Mouse (Mus musculus): ENCODE results near the gene Stat3.

Gene Stat3

DNA sequence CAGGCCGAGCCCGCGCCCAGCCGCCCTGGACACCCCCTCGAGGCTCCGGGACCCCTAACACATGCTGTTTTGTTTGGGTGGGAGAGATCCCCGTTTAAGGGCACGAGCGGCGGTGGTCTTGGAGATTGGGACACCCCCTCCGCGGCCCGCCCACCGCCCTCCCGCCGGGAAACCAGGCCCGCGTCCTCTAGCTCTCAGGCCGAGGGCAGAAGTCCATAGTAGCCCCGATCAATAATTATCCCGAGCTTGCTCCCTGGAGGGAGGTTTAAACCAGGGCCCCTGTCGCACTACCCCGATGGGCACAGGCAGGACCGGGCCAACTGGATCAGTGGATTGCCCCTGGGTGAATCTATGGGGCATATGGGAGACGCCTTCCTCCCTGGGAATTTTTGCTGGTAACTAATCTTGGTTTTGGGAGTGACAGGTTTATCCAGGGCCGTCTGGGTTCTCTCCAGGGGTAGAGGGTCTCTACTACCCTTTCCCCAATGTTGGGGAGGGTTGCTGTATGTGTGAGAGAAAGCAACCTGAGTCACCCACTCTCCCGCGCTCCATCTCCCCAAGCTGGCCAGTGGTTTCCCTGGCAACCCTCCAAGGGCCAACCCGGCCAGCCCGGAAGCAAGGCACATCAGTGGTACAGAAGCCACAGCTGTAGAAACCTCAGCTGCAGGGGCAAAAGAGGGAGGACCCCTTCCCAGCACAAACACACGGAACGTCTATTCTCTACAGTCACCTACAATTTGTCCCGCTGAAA lies 88.4 kb downstream of the Stat3 start:
- DNase-seq: peak in 1 of 2 experiments; percentile 36

DNA sequence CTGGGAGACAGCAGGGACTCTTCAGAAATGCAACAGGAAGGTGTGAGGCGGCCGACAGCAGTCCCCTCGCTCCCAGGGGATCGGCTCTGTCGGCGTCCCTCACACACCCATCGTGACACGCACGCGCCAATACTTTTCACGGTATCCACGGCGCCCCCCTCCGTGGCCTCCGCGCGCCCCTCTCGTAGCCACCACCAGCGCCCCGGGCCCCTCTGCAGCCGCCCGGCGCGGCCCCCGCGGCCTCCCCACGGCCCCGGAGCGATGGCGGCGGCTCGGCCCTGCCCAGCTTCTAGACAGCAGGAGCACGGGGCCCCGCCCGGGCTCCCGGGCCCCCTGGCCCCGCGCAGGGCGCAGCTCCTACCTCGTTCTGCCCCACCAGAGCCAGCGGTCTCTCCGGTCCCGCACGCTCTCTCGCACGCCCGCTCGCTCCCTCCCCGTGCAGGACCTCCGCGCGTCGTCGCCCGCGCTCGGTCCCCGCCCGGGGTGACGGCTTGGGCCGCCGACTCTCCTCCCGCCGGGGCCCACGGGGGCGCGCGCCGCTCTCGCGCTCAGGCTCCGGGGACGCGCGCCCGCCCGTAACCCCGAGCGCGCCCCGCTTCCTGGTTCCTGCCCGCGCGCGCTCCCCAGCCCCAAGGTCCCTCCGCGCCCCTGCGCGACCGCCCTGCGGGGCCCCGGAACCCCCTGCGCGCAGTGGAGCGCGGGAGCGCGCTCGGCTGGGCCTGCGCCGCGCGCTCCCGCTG lies 89.1 kb downstream of the Stat3 start, which contains the start of gene Stat5b:
Gene Stat5b, minus strand, starts transcription at position 687 of the 740 bp plus-strand sequence.
- peak; percentile 76 to 88 for DNase-seq

DNA sequence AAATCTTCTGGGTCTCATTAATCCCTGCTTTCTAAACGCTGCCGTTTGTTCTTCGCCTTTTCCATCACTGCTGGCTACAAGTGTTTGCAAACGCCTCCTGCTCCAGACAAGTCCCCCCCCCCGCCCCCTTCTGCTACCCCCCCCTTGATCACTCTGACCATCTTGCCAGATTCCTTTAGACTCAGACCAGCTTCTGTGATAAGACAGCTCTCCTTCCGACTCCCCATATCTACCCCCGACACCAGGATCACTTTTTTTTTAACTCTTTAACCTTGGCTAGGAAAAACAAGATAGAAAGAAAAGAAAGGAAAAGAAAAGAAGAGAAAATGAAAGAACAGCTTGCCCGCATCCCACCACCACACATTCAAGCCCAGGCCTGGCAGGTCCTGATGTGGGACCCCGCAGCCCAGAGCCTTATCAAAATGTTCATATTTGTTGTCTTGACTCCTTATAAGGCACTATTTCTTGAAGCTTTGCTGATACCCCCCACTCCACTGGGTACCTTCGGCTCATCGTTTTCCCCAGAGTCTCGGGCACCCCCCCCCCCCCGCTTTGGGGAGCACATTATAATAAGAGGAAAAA lies 89.8 kb downstream of the Stat3 start:
- DNase-seq: no peak

DNA sequence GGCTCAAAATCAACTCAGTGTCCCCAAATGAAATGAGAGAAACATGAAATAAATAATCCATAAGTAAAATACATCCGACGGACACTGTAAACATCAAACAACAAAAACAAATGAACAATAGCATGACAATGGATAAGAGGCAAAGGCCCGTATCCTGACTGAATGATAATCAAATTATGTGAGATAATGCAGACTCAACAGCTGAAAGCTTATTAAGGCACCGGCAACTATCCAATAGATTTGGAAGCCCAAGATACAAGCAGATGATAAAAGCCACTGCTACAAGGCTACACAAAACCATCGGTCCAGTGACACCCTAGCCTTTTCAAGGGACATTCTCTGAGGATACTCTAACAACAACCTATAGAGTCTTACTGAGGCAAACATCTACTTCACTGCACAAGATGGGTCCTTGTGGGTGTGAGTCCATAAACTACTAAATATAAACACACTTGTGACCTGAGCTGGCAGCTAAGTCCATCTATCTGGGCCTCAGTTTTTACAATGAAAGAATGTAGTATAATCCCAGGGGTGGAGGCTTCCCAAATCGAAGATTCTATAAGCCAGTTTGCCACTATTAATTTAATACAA lies 90.5 kb downstream of the Stat3 start:
- DNase-seq: no peak

DNA sequence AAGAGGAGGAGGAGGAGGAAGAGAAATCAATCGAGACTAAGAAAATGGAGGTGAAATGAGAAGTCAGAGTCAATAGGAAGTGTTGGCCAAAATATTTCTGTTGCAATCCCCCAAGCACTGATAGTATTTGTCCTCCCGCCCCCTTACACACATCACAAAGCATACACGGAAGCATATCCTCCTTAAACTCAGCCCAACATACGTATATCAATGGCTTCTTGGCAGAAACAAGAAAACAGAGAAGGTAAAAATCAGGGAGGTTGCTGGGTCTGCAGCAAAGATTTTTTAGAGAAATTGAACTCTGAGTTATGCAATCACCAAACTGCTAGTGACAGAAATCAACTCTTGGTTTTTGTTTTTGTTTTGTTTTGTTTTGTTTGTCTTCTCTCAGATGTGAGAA lies 91.3 kb downstream of the Stat3 start:
- DNase-seq: no peak

DNA sequence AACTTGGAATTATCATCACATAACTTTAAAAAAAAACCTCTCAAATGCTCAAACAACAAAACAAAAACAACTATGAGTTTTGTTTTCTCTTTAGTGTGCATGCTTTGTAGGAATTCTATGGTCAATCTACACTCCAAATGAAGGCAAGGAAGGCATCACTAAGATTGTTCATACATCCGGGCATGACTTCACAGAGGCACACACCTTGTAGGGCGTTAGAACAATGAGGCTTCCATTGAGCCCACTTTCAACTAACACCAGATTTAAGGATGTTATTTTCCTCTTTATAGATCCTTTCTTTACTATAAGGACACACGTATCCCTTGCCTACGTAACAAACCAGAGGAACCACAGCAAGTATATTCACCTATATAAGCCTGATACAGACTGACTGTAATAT lies 91.8 kb downstream of the Stat3 start:
- no peak for DNase-seq

DNA sequence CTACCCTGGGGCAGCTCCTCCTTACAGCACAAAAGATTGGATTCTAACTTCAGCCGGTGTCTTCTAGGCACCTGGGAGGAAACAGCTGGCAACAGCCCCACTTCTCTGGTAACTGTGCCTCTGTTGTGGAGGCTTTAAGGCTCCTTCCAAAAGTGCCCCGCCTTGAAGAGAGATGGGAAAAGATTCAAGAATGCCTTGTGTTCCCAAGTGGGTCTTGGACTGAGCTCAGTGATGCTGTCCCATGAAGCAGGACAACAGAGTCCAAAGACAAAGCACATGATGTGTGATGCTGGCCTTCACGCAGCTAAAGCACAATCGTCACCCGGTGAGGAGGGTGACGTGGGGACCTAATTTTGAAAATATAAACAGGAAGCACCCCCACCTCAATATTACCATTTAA lies 93.5 kb downstream of the Stat3 start:
- no peak for DNase-seq

DNA sequence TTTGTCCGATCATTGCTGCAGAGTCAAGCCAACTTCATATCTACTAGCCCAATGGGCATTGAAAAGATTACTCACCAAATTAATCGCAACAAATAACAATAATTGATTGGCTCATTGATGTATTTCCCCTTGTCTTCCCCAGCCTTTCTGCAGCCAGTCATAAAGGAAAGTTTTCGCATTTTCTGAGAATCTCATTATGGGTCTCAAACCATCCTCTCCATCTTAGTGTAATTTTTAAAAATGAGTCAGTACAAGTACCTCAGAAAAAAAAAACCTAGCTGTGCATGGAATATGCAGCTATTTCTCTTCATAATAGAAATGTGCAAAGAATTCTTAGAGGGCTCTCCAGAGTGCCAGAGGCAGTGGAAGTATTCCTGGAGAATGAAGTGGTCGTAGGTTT lies 95.2 kb downstream of the Stat3 start:
- no peak for DNase-seq

DNA sequence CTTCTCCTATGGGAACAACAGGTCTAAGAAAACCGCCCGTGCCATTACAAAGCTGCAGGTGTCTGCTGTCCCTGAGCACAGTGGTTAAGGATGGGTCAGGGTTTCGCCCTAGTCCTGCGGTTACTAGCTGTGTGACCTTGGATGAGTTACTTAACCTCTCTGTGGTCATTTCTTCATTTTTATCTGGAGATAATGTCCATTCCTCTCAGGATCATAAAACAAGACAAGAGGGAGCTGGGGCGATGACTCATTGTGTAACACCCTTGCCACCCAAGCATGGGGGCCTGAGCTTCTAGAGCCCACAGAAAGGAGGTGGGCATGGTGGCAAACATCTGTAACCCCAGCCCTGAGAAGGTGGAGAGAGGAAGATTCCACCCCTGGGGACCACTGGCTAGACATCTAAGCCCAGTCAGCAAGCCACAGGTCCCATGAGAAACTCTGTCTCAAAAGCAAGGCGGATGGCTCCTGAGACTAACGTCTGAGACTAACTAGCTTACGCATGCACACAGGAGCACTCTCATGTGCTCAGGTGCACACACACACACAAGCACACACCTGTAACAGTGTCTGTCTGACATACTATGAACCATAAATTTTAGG lies 96.2 kb downstream of the Stat3 start:
- DNase-seq: no peak

DNA sequence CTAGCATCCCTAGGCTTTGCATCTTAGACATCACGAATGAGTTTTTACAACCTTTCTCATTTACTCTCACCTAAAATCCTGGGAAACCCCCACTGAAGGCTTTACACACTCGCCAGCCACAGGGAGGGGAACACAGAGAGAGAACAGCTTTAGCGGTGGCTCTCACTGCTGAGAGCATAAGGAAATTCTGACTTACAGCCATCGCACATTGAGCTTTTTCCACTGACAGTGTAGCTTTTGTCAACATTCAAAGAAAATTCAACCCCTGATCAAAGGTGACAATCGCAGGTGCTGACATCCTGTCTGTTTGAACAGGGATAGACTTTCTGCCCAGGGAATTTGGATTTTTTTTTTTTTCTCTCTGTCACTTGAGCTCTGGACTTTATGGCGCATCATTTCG lies 97.3 kb downstream of the Stat3 start:
- DNase-seq: no peak

DNA sequence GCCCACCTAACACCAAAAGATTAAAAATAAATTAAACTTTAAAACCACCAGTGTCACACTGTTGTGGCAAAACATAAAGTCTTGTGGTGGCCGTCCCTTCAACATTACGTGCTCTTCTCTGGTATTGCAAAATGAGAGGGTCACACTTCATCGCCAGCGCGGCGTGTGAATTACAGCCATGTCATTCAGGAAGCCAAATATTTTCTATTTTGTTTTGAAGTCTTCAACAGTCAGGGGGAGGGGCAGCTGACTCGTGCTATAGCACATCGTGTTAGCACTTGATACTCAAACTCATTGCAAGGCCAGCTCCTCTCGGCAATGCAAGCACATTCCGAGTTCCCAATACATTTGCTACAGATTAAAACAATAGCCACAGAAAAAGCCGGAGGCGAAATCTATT lies 98.5 kb downstream of the Stat3 start:
- DNase-seq: no peak

DNA sequence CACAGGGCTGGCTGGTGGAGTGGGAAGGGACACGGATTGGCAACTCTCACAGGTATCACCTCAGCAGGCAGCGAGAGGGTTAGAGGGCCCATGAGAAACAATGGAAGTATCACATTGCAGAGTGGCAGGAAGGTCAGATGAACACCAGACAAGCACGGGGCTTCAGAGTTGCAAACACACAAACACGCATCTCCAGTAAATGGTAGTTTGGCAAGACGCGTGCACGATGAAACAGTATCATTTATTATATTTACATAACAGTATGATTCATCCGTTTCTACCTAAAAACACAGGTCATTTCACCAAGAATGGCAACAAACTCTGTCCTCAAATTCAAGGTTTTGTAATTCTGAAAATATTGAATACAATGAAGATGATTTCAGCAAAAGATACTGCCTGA lies 99.8 kb downstream of the Stat3 start:
- no peak for DNase-seq

DNA sequence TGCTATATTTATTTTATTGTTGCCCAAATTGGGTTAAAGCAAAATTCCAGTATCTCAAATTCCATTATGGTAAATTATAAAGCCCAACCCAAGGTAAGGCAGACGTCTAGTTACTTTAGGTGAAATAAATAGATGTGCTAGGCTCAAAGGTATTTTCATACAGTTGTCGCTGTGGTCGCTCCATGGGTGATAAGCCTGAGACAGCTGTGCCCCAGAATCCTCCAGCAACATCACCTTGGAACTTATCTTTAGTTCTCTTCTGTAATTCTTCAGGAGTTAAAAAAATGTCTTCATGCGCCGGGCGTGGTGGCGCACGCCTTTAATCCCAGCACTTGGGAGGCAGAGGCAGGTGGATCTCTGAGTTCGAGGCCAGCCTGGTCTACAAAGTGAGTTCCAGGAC lies 100.4 kb downstream of the Stat3 start:
- DNase-seq: no peak

DNA sequence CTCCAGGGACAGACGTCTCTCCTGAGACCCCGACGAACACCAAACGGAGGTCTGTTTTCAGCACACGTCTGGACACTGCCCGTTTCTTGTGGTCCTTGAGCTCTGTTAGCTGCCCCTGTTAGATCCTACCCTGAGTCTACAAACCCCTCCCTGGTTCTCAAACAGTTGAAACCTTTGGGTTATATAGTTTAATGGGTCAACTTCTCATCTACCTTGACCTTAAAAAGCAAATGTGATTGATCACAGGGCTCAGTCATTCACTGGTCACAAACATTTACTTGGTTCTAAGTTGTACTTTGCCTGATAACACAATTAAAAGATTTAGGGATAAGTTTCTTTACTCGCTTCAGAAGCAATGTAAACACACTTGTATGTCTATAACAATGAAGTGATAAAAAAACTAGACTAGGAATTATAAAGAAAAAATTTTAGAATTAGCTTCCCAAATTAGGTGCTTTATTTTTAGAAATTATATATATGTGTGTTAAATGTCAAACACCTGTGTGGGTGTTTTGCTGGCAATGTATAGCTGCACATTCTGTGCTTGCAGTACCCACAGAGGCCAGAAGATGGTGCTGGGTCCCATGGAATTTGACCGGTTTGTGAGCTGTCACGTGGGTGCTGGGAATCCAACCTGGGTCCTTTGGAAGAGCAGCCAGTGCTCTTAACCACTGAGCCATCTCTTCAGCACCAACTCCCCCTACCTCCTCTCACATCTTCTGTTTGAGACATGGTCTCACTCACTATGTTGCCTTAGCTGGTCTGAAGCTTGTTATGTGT lies 102.2 kb downstream of the Stat3 start:
- no peak for DNase-seq

All from spleen, adult 18-20 months (tissue).